Mouse (Mus musculus): ENCODE data around the gene Tbl3. TPM values are rescaled to one million over a fixed set of nuclear protein-coding genes. Genes with fewer than 3 reads are reported as not detected.

The Tbl3 gene
- polyA plus RNA-seq, 1 experiment from 2014 or later = 105 TPM

GRCm38 (mm10) chr17:24730787-24731186 is 23.3 kb upstream of the Tbl3 start:
- no peak overlapping the region for H3K9ac ChIP-seq (ENCODE audit: low read depth, low read length)
- no peak for ATAC-seq (ENCODE audit: low FRiP score, low TSS enrichment)
- 82% methylated on average over 14 of the region's 14 CpGs for WGBS
- H3K4me2 ChIP-seq (replicated peaks; ENCODE audit: low read depth, low read length) = no peak overlapping the region
- H3K9me3 ChIP-seq (ENCODE audit: control insufficient read depth, low read length) = no peaks in the 10 kb centered on the region
- H3K27me3 ChIP-seq (ENCODE audit: control insufficient read depth, insufficient read depth, low read length) = no peaks in the 10 kb centered on the region
- no peak overlapping the region for H3K4me3 ChIP-seq (ENCODE audit: low read length)
- H3K27ac ChIP-seq (ENCODE audit: low read depth, low read length) = no peak overlapping the region
- H3K4me1 ChIP-seq (ENCODE audit: control insufficient read depth, insufficient read depth, low read length) = no peaks in the 10 kb centered on the region
- no peaks in the 10 kb centered on the region for H3K36me3 ChIP-seq (ENCODE audit: control insufficient read depth, insufficient read depth, low read length)

- H3K27ac ChIP-seq (ENCODE audit: low read depth, low read length) = no peak overlapping the region
- no peak overlapping the region for H3K4me3 ChIP-seq (ENCODE audit: low read length)
- H3K9ac ChIP-seq (ENCODE audit: low read depth, low read length) = no peak overlapping the region
- ATAC-seq (ENCODE audit: low FRiP score, low TSS enrichment) = no peak
- WGBS = 78% methylated on average over 6 of the region's 6 CpGs
- H3K36me3 ChIP-seq (ENCODE audit: control insufficient read depth, insufficient read depth, low read length) = no peaks in the 10 kb centered on the region
- no peaks in the 10 kb centered on the region for H3K4me1 ChIP-seq (ENCODE audit: control insufficient read depth, insufficient read depth, low read length)
- H3K9me3 ChIP-seq (ENCODE audit: control insufficient read depth, low read length) = no peaks in the 10 kb centered on the region
- H3K27me3 ChIP-seq (ENCODE audit: control insufficient read depth, insufficient read depth, low read length) = no peaks in the 10 kb centered on the region
- no peak overlapping the region for H3K4me2 ChIP-seq (replicated peaks; ENCODE audit: low read depth, low read length)
These were observed 21.6 kb upstream of the Tbl3 start for GRCm38 (mm10) chr17:24729067-24729466.

- no peak for ATAC-seq (ENCODE audit: low FRiP score, low TSS enrichment)
- Histone ChIP-seq H3K9me3 (ENCODE audit: control insufficient read depth, low read length) (no peaks in the 10 kb centered on the region), H3K4me3 (ENCODE audit: low read length) (no peak overlapping the region), H3K27me3 (ENCODE audit: control insufficient read depth, insufficient read depth, low read length) (no peaks in the 10 kb centered on the region), H3K9ac (ENCODE audit: low read depth, low read length) (0 out of 2 replicates have a peak overlapping the region, but pooled peaks have one; percentile 18), H3K36me3 (ENCODE audit: control insufficient read depth, insufficient read depth, low read length) (no peaks in the 10 kb centered on the region), H3K27ac (ENCODE audit: low read depth, low read length) (no peak overlapping the region), H3K4me2 (replicated peaks; ENCODE audit: low read depth, low read length) (no peak overlapping the region), H3K4me1 (ENCODE audit: control insufficient read depth, insufficient read depth, low read length) (no peaks in the 10 kb centered on the region)
- 71% methylated on average over 17 of the region's 17 CpGs for whole genome bisulfite sequencing
These were observed 20.7 kb upstream of the Tbl3 start for GRCm38 (mm10) chr17:24728184-24728583.

- Histone ChIP-seq H3K27me3 (ENCODE audit: control insufficient read depth, insufficient read depth, low read length) (no peaks in the 10 kb centered on the region), H3K4me2 (replicated peaks; ENCODE audit: low read depth, low read length) (no peak within 1 kb of the TSS), H3K9me3 (ENCODE audit: control insufficient read depth, low read length) (no peaks in the 10 kb centered on the region), H3K27ac (ENCODE audit: low read depth, low read length) (no peak within 1 kb of the TSS), H3K4me1 (ENCODE audit: control insufficient read depth, insufficient read depth, low read length) (no peaks in the 10 kb centered on the region), H3K4me3 (ENCODE audit: low read length) (no peak within 1 kb of the TSS), H3K36me3 (ENCODE audit: control insufficient read depth, insufficient read depth, low read length) (peaks cover under 1% of the 10 kb centered on the region; the same call in 1 of the 2 replicates), H3K9ac (ENCODE audit: low read depth, low read length) (peak within 1 kb of the TSS; percentile 18; the same call in 1 of the 2 replicates)
- no peak for ATAC-seq (ENCODE audit: low FRiP score, low TSS enrichment)
- 64% methylated on average over 2 of the region's 2 CpGs for WGBS
These were observed 20.2 kb upstream of the Tbl3 start, which contains the start of gene Rpl3l for GRCm38 (mm10) chr17:24727618-24728017. Gene Rpl3l, plus strand, starts transcription at chr17:24727820.

- peaks cover 8% of the 10 kb centered on the region for H3K4me1 ChIP-seq (ENCODE audit: control insufficient read depth, insufficient read depth, low read length)
- H3K9ac ChIP-seq (ENCODE audit: low read depth, low read length) = no peak overlapping the region
- no peaks in the 10 kb centered on the region for H3K9me3 ChIP-seq (ENCODE audit: control insufficient read depth, low read length)
- H3K27me3 ChIP-seq (ENCODE audit: control insufficient read depth, insufficient read depth, low read length) = no peaks in the 10 kb centered on the region
- H3K27ac ChIP-seq (ENCODE audit: low read depth, low read length) = no peak overlapping the region
- no peak overlapping the region for H3K4me3 ChIP-seq (ENCODE audit: low read length)
- H3K36me3 ChIP-seq (ENCODE audit: control insufficient read depth, insufficient read depth, low read length) = peaks cover 17% of the 10 kb centered on the region
- 73% methylated on average over 3 of the region's 3 CpGs for WGBS
- H3K4me2 ChIP-seq (replicated peaks; ENCODE audit: low read depth, low read length) = no peak overlapping the region
- ATAC-seq (ENCODE audit: low FRiP score, low TSS enrichment) = no peak
These were observed 18.4 kb upstream of the Tbl3 start for GRCm38 (mm10) chr17:24725637-24726390.

- Histone ChIP-seq H3K4me1 (ENCODE audit: control insufficient read depth, insufficient read depth, low read length) (peaks cover 8% of the 10 kb centered on the region), H3K4me3 (ENCODE audit: low read length) (peak within 1 kb of the TSS; percentile 90), H3K9me3 (ENCODE audit: control insufficient read depth, low read length) (no peaks in the 10 kb centered on the region), H3K27me3 (ENCODE audit: control insufficient read depth, insufficient read depth, low read length) (no peaks in the 10 kb centered on the region), H3K36me3 (ENCODE audit: control insufficient read depth, insufficient read depth, low read length) (peaks cover 20% of the 10 kb centered on the region), H3K4me2 (replicated peaks; ENCODE audit: low read depth, low read length) (peak within 1 kb of the TSS; percentile 78), H3K9ac (ENCODE audit: low read depth, low read length) (peak within 1 kb of the TSS; percentile 89), H3K27ac (ENCODE audit: low read depth, low read length) (peak within 1 kb of the TSS; percentile 71)
- under 1% methylated on average over 30 of the region's 30 CpGs for WGBS
- ATAC-seq (ENCODE audit: low FRiP score, low TSS enrichment) = peak; percentile 79
These were observed 16.7 kb upstream of the Tbl3 start, which contains the start of gene Ndufb10 for GRCm38 (mm10) chr17:24724184-24724583. Gene Ndufb10, minus strand, starts transcription at chr17:24724478.

- Histone ChIP-seq H3K4me3 (ENCODE audit: low read length) (peak overlapping the region; percentile 90), H3K9ac (ENCODE audit: low read depth, low read length) (peak overlapping the region; percentile 89), H3K4me1 (ENCODE audit: control insufficient read depth, insufficient read depth, low read length) (peaks cover 8% of the 10 kb centered on the region), H3K9me3 (ENCODE audit: control insufficient read depth, low read length) (no peaks in the 10 kb centered on the region), H3K27me3 (ENCODE audit: control insufficient read depth, insufficient read depth, low read length) (no peaks in the 10 kb centered on the region), H3K36me3 (ENCODE audit: control insufficient read depth, insufficient read depth, low read length) (peaks cover 20% of the 10 kb centered on the region), H3K27ac (ENCODE audit: low read depth, low read length) (peak overlapping the region; percentile 71), H3K4me2 (replicated peaks; ENCODE audit: low read depth, low read length) (peak overlapping the region; percentile 78)
- peak; percentile 0; the same call in 1 of the 2 replicates for ATAC-seq (ENCODE audit: low FRiP score, low TSS enrichment)
- WGBS = under 1% methylated on average over 15 of the region's 15 CpGs
These were observed 16.4 kb upstream of the Tbl3 start for GRCm38 (mm10) chr17:24723881-24724180.

- Histone ChIP-seq H3K4me3 (ENCODE audit: low read length) (peak overlapping the region; percentile 90), H3K9ac (ENCODE audit: low read depth, low read length) (peak overlapping the region; percentile 89), H3K36me3 (ENCODE audit: control insufficient read depth, insufficient read depth, low read length) (peaks cover 20% of the 10 kb centered on the region), H3K4me2 (replicated peaks; ENCODE audit: low read depth, low read length) (peak overlapping the region; percentile 78), H3K27me3 (ENCODE audit: control insufficient read depth, insufficient read depth, low read length) (no peaks in the 10 kb centered on the region), H3K4me1 (ENCODE audit: control insufficient read depth, insufficient read depth, low read length) (peaks cover 8% of the 10 kb centered on the region), H3K27ac (ENCODE audit: low read depth, low read length) (peak overlapping the region; percentile 71), H3K9me3 (ENCODE audit: control insufficient read depth, low read length) (no peaks in the 10 kb centered on the region)
- 3% methylated on average over 12 of the region's 12 CpGs for WGBS
- no peak for ATAC-seq (ENCODE audit: low FRiP score, low TSS enrichment)
These were observed 15.8 kb upstream of the Tbl3 start for GRCm38 (mm10) chr17:24723122-24723880.
